Mouse (Mus musculus): ENCODE measurements at regions not wholly inside any gene's neighbourhood (a gene's known extent, or its start where the extent isn't known, plus 50 kb on each side); places are given as distances from the start of the nearest gene placed in this dataset.

DNA sequence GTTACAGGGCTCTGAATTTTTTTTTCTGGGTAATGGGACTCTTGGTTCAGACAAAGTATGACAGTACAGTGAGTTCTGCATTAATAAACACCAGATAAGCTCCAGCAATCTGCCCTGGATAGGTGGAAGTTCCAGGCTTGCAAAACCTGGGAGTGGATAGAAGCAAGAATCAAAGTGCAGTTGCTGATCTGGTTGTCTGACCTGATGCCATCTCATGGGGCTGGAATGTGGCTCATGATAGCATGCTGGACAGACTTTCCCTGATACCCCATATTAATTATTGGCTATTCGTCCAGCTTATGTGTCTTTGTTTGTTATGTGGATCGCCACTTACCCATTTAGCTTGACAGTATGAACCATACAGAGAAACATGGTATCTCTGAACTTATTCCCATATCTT, 146.6 kb upstream of the Tnfaip3 start:
- H3K4me3 ChIP-seq (ENCODE audit: low read depth, low read length) = no peak overlapping the region
- no peaks in the 10 kb centered on the region for H3K36me3 ChIP-seq (ENCODE audit: control insufficient read depth, insufficient read depth, low read length)
- ATAC-seq (ENCODE audit: low FRiP score) (no peak), DNase-seq (ENCODE audit: low spot score) (no peak)
- H3K4me1 ChIP-seq (replicated peaks; ENCODE audit: control insufficient read depth, insufficient read depth, low read length) = no peaks in the 10 kb centered on the region
- no peaks in the 10 kb centered on the region for H3K27me3 ChIP-seq (ENCODE audit: control insufficient read depth, insufficient read depth, low read length)
- no peak overlapping the region for H3K27ac ChIP-seq (ENCODE audit: low read depth, low read length)
- 98% methylated on average over 2 of the region's 2 CpGs for WGBS
- no peak overlapping the region for H3K9ac ChIP-seq (ENCODE audit: low read depth, low read length)
- no peaks in the 10 kb centered on the region for H3K9me3 ChIP-seq (ENCODE audit: control insufficient read depth, low read length)
- H3K4me2 ChIP-seq (replicated peaks; ENCODE audit: low read depth, low read length) = no peak overlapping the region

DNA sequence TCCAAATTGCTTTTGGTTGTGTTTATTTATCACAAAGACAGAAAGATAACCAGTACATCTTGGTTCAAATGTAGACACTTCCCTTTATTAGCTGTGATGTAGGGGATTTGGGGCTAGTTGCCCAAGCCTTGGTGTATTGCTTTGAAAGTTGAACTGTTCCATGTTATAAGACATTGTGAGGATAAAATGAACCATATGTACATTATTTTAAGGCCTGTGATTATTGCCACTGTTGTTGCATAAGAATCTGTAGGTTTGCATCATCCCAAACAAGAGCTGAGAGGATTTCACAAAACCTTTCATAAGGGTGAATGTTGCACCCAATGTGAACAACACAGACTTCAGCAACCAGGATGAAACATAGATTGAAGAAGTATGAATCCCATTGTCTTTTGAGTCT, 145.7 kb upstream of the Tnfaip3 start:
- Histone ChIP-seq H3K27me3 (ENCODE audit: control insufficient read depth, insufficient read depth, low read length) (no peaks in the 10 kb centered on the region), H3K4me2 (replicated peaks; ENCODE audit: low read depth, low read length) (no peak overlapping the region), H3K4me1 (replicated peaks; ENCODE audit: control insufficient read depth, insufficient read depth, low read length) (no peaks in the 10 kb centered on the region), H3K36me3 (ENCODE audit: control insufficient read depth, insufficient read depth, low read length) (no peaks in the 10 kb centered on the region), H3K4me3 (ENCODE audit: low read depth, low read length) (no peak overlapping the region), H3K9ac (ENCODE audit: low read depth, low read length) (no peak overlapping the region), H3K9me3 (ENCODE audit: control insufficient read depth, low read length) (no peaks in the 10 kb centered on the region), H3K27ac (ENCODE audit: low read depth, low read length) (no peak overlapping the region)
- ATAC-seq (ENCODE audit: low FRiP score) = no peak
- no peak for DNase-seq (ENCODE audit: low spot score)

DNA sequence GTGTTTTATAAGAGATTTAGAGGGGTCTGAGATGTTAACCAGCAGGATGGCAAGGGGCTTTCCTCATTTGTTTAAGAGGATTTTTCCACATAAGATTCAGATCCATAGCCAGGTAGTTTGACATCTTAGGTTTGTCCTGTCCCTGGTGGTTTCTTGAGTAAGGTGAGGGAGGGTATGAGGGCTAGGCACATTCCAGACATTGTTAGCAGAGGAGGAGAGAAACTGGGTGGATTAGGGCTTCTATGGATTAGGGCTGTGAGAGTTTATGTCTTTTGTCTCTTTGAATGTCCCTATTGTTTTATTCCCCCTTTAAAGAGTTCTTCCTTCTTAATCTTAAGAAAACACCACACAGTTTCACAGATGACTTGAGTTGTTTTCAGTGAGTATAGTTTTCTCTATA, 138.6 kb upstream of the Tnfaip3 start:
- Histone ChIP-seq H3K4me3 (ENCODE audit: low read depth, low read length) (no peak overlapping the region), H3K9me3 (ENCODE audit: control insufficient read depth, low read length) (no peaks in the 10 kb centered on the region), H3K4me1 (replicated peaks; ENCODE audit: control insufficient read depth, insufficient read depth, low read length) (no peaks in the 10 kb centered on the region), H3K4me2 (replicated peaks; ENCODE audit: low read depth, low read length) (no peak overlapping the region), H3K36me3 (ENCODE audit: control insufficient read depth, insufficient read depth, low read length) (no peaks in the 10 kb centered on the region), H3K27me3 (ENCODE audit: control insufficient read depth, insufficient read depth, low read length) (no peaks in the 10 kb centered on the region), H3K27ac (ENCODE audit: low read depth, low read length) (no peak overlapping the region), H3K9ac (ENCODE audit: low read depth, low read length) (no peak overlapping the region)
- no peak for ATAC-seq (ENCODE audit: low FRiP score)
- no peak for DNase-seq (ENCODE audit: low spot score)

GRCm38 (mm10) chr10:19152773-19153172, 137.3 kb upstream of the Tnfaip3 start:
- ATAC-seq (ENCODE audit: low FRiP score) = no peak
- DNase-seq (ENCODE audit: low spot score) = no peak
- H3K27ac ChIP-seq (ENCODE audit: low read depth, low read length) = no peak overlapping the region
- H3K4me2 ChIP-seq (replicated peaks; ENCODE audit: low read depth, low read length) = no peak overlapping the region
- 89% methylated on average over 5 of the region's 5 CpGs for WGBS
- no peak overlapping the region for H3K4me3 ChIP-seq (ENCODE audit: low read depth, low read length)
- no peaks in the 10 kb centered on the region for H3K9me3 ChIP-seq (ENCODE audit: control insufficient read depth, low read length)
- H3K4me1 ChIP-seq (replicated peaks; ENCODE audit: control insufficient read depth, insufficient read depth, low read length) = no peaks in the 10 kb centered on the region
- no peak overlapping the region for H3K9ac ChIP-seq (ENCODE audit: low read depth, low read length)
- H3K36me3 ChIP-seq (ENCODE audit: control insufficient read depth, insufficient read depth, low read length) = no peaks in the 10 kb centered on the region
- no peaks in the 10 kb centered on the region for H3K27me3 ChIP-seq (ENCODE audit: control insufficient read depth, insufficient read depth, low read length)

DNA sequence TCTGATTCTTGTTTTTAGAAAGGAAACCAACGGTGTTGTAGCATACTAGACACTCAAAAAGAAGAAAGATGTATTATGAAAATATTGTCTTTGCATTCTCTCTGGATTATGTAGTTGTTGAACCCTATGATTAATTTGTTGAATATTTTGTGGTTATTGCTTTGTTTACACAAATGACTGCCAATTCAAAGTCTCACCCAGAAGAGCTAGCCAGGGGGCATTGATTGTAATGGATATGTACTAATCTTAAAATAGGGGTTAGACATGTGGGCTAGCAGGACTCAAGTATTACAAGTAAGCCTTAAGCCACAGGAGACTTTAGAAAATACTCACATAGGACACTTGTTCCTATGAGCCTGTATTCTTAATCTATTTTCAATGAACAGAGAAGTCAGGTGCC, 135.3 kb upstream of the Tnfaip3 start:
- whole genome bisulfite sequencing = 94% methylated on average over 1 of the region's 1 CpGs

GRCm38 (mm10) chr10:19150005-19150404, 134.5 kb upstream of the Tnfaip3 start:
- Histone ChIP-seq H3K4me1 (replicated peaks; ENCODE audit: control insufficient read depth, insufficient read depth, low read length) (no peaks in the 10 kb centered on the region), H3K4me2 (replicated peaks; ENCODE audit: low read depth, low read length) (no peak overlapping the region)
- 60% methylated on average over 3 of the region's 3 CpGs for WGBS

More for the DNA sequence above, 135.3 kb upstream of the Tnfaip3 start:
- H3K9ac ChIP-seq (ENCODE audit: low read depth, low read length) = no peak overlapping the region
- DNase-seq (ENCODE audit: low spot score) (no peak), ATAC-seq (ENCODE audit: low FRiP score) (no peak)
- H3K4me2 ChIP-seq (replicated peaks; ENCODE audit: low read depth, low read length) = no peak overlapping the region
- H3K4me1 ChIP-seq (replicated peaks; ENCODE audit: control insufficient read depth, insufficient read depth, low read length) = no peaks in the 10 kb centered on the region
- no peaks in the 10 kb centered on the region for H3K9me3 ChIP-seq (ENCODE audit: control insufficient read depth, low read length)
- no peak overlapping the region for H3K4me3 ChIP-seq (ENCODE audit: low read depth, low read length)
- H3K27ac ChIP-seq (ENCODE audit: low read depth, low read length) = no peak overlapping the region
- H3K27me3 ChIP-seq (ENCODE audit: control insufficient read depth, insufficient read depth, low read length) = no peaks in the 10 kb centered on the region
- H3K36me3 ChIP-seq (ENCODE audit: control insufficient read depth, insufficient read depth, low read length) = no peaks in the 10 kb centered on the region

DNA sequence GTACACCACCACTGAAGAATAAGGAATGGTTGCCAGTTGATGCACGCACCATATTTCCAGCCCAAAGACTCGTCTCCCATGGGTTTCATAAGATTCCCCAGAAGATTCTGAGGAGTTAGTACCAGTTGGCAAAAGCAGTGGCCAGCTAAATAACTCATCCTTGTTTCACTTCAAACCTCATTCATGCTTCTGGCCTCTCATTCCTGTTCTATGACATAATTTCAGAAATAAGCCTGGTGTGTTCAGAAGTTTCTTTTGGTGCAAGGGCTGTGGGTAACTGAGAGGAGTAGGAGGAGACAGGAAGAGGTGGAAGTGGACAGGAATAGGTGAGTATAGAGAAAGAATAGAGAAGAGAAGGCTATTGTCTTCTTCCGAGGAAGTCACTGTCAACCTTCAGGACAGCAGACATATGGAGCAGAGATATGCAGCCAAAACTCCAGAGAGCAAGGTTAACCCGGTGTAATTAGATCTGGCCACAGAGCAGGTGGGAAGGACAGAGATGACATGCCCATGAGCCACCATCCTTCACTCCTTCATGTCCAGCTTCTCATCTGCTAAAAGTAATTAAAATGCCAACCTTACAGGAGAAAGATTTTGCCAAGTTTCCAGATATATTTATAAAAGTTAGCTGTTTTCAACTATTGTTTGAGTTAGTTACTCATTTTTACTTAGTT, 133.9 kb upstream of the Tnfaip3 start:
- no peaks in the 10 kb centered on the region for H3K9me3 ChIP-seq (ENCODE audit: control insufficient read depth, low read length)
- DNase-seq (ENCODE audit: low spot score) (no peak), ATAC-seq (ENCODE audit: low FRiP score) (no peak)
- no peak overlapping the region for H3K4me3 ChIP-seq (ENCODE audit: low read depth, low read length)
- no peaks in the 10 kb centered on the region for H3K4me1 ChIP-seq (replicated peaks; ENCODE audit: control insufficient read depth, insufficient read depth, low read length)
- H3K36me3 ChIP-seq (ENCODE audit: control insufficient read depth, insufficient read depth, low read length) = no peaks in the 10 kb centered on the region
- H3K27me3 ChIP-seq (ENCODE audit: control insufficient read depth, insufficient read depth, low read length) = no peaks in the 10 kb centered on the region
- H3K27ac ChIP-seq (ENCODE audit: low read depth, low read length) = no peak overlapping the region
- H3K9ac ChIP-seq (ENCODE audit: low read depth, low read length) = no peak overlapping the region
- 76% methylated on average over 4 of the region's 4 CpGs for WGBS
- no peak overlapping the region for H3K4me2 ChIP-seq (replicated peaks; ENCODE audit: low read depth, low read length)

More at GRCm38 (mm10) chr10:19150005-19150404, 134.5 kb upstream of the Tnfaip3 start:
- H3K36me3 ChIP-seq (ENCODE audit: control insufficient read depth, insufficient read depth, low read length) = no peaks in the 10 kb centered on the region
- no peaks in the 10 kb centered on the region for H3K27me3 ChIP-seq (ENCODE audit: control insufficient read depth, insufficient read depth, low read length)
- no peak for ATAC-seq (ENCODE audit: low FRiP score)
- H3K9me3 ChIP-seq (ENCODE audit: control insufficient read depth, low read length) = no peaks in the 10 kb centered on the region
- no peak overlapping the region for H3K4me3 ChIP-seq (ENCODE audit: low read depth, low read length)
- no peak for DNase-seq (ENCODE audit: low spot score)
- H3K9ac ChIP-seq (ENCODE audit: low read depth, low read length) = no peak overlapping the region
- no peak overlapping the region for H3K27ac ChIP-seq (ENCODE audit: low read depth, low read length)

GRCm38 (mm10) chr10:19141481-19141880, 126.0 kb upstream of the Tnfaip3 start:
- no peaks in the 10 kb centered on the region for H3K27me3 ChIP-seq (ENCODE audit: control insufficient read depth, insufficient read depth, low read length)
- H3K9ac ChIP-seq (ENCODE audit: low read depth, low read length) = no peak overlapping the region
- H3K27ac ChIP-seq (ENCODE audit: low read depth, low read length) = no peak overlapping the region
- H3K36me3 ChIP-seq (ENCODE audit: control insufficient read depth, insufficient read depth, low read length) = no peaks in the 10 kb centered on the region
- H3K4me1 ChIP-seq (replicated peaks; ENCODE audit: control insufficient read depth, insufficient read depth, low read length) = no peaks in the 10 kb centered on the region
- H3K4me3 ChIP-seq (ENCODE audit: low read depth, low read length) = no peak overlapping the region
- DNase-seq (ENCODE audit: low spot score) (no peak), ATAC-seq (ENCODE audit: low FRiP score) (no peak)
- H3K4me2 ChIP-seq (replicated peaks; ENCODE audit: low read depth, low read length) = no peak overlapping the region
- no peaks in the 10 kb centered on the region for H3K9me3 ChIP-seq (ENCODE audit: control insufficient read depth, low read length)
- 87% methylated on average over 3 of the region's 3 CpGs for WGBS

DNA sequence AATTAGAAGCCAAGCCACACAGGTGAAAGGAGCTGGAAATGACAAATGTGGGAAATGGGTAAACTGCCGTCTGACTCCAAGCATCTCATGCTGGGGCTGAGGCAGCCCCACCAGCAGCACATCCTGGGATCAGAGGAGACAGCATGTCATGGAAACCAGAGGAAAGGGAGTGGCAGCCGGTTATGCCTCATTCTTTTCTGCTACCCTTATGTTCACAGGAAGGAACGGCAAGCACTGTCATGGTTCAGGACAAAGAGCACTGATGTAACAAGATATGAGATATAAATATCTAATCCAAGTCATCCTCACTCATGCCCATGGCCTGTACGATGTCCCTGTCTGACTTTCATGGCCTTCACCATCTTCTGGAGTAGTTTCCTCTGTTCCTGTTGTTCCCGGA, 125.2 kb upstream of the Tnfaip3 start:
- no peak overlapping the region for H3K4me3 ChIP-seq (ENCODE audit: low read depth, low read length)
- 81% methylated on average over 5 of the region's 5 CpGs for WGBS
- no peak overlapping the region for H3K9ac ChIP-seq (ENCODE audit: low read depth, low read length)

More for the DNA sequence above, 125.2 kb upstream of the Tnfaip3 start:
- no peak overlapping the region for H3K27ac ChIP-seq (ENCODE audit: low read depth, low read length)
- ATAC-seq (ENCODE audit: low FRiP score) (no peak), DNase-seq (ENCODE audit: low spot score) (no peak)
- no peaks in the 10 kb centered on the region for H3K4me1 ChIP-seq (replicated peaks; ENCODE audit: control insufficient read depth, insufficient read depth, low read length)
- H3K36me3 ChIP-seq (ENCODE audit: control insufficient read depth, insufficient read depth, low read length) = no peaks in the 10 kb centered on the region
- H3K4me2 ChIP-seq (replicated peaks; ENCODE audit: low read depth, low read length) = no peak overlapping the region
- no peaks in the 10 kb centered on the region for H3K9me3 ChIP-seq (ENCODE audit: control insufficient read depth, low read length)
- H3K27me3 ChIP-seq (ENCODE audit: control insufficient read depth, insufficient read depth, low read length) = no peaks in the 10 kb centered on the region

Data from hindbrain, embryonic 11.5 days (tissue).